Mouse (Mus musculus) kidney, embryonic 14.5 days (tissue): ENCODE measurements around the gene Sac3d1. TPM values are rescaled to one million over a fixed set of nuclear protein-coding genes. Genes with fewer than 3 reads are reported as not detected.

ENCODE experiments used
- ATAC-seq: fragments of 200-750 bp; cut with Nextera tagmentation; 2 replicates; pipeline ENCODE4 v1.8.0; 2017; ENCODE audit warnings: moderate number of reproducible peaks, mild to moderate bottlenecking, moderate TSS enrichment, moderate library complexity; ENCODE audit not compliant: low FRiP score, low TSS enrichment
- H3K27ac ChIP-seq: fragments of 300-500 bp; sonication (generic); 2 replicates; pipeline ENCODE4 v1.5.1; 2014; ENCODE audit warnings: low read depth, mild to moderate bottlenecking, low read length, moderate library complexity, mixed read lengths
- H3K27me3 ChIP-seq: fragments of 300-500 bp; sonication (generic); 2 replicates; pipeline ENCODE4 v1.6.1; 2014; ENCODE audit warnings: mild to moderate bottlenecking, low read length; ENCODE audit not compliant: control insufficient read depth, insufficient read depth
- H3K36me3 ChIP-seq: fragments of 300-500 bp; sonication (generic); 2 replicates; pipeline ENCODE4 v1.6.1; 2014; ENCODE audit warnings: low read length, mixed read lengths; ENCODE audit not compliant: control insufficient read depth, insufficient read depth
- H3K4me1 ChIP-seq: fragments of 300-500 bp; sonication (generic); 2 replicates; pipeline ENCODE4 v1.6.1; 2014; ENCODE audit warnings: low read length, mixed read lengths; ENCODE audit not compliant: control insufficient read depth, insufficient read depth
- H3K4me2 ChIP-seq: fragments of 300-500 bp; sonication (generic); replicated peaks from 2 replicates; pipeline ENCODE4 v1.6.1; 2014; ENCODE audit warnings: low read depth, mild to moderate bottlenecking, low read length
- H3K4me3 ChIP-seq: fragments of 300-500 bp; sonication (generic); 2 replicates; pipeline ENCODE4 v1.5.1; 2014; ENCODE audit warnings: mild to moderate bottlenecking, low read length
- H3K9ac ChIP-seq: fragments of 300-500 bp; sonication (generic); 2 replicates; pipeline ENCODE4 v1.6.1; 2014; ENCODE audit warnings: low read depth, mild to moderate bottlenecking, low read length, moderate library complexity
- H3K9me3 ChIP-seq: fragments of 300-500 bp; sonication (generic); 2 replicates; pipeline ENCODE4 v1.6.1; 2016; ENCODE audit warnings: low read length; ENCODE audit not compliant: control insufficient read depth
- WGBS: fragments of 180-500 bp; shearing (Covaris S2); extraction: QIAGEN DNeasy Blood & Tissue Kit; methylation state at CpG from one replicate; pipeline ENCODE4 v1.1.7; 2014; 5-methylcytosine and 5-hydroxymethylcytosine counted together
- polyA plus RNA-seq: library from polyadenylated mRNA; unstranded; fragments of >200 nt; fragmentation: Nextera tagmentation; extraction: Ambion mirVana; gene quantifications from 2 replicates; pipeline ENCODE4 v1.2.1, GENCODE M21; 2014

The Sac3d1 gene
- polyA plus RNA-seq, 1 experiment from 2014 or later = 56.1 TPM

GRCm38 (mm10) chr19:6068951-6069350 is 49.5 kb downstream of the Sac3d1 start:
- H3K36me3 ChIP-seq = peaks cover 42% of the 10 kb centered on the region
- H3K4me1 ChIP-seq = peaks cover 17% of the 10 kb centered on the region
- no peaks in the 10 kb centered on the region for H3K9me3 ChIP-seq
- ATAC-seq = no peak
- H3K4me3 ChIP-seq = no peak overlapping the region
- no peak overlapping the region for H3K27ac ChIP-seq
- no peak overlapping the region for H3K9ac ChIP-seq
- 80% methylated on average over 4 of the region's 4 CpGs for WGBS
- no peaks in the 10 kb centered on the region for H3K27me3 ChIP-seq
- H3K4me2 ChIP-seq = no peak overlapping the region

- peaks cover 37% of the 10 kb centered on the region for H3K36me3 ChIP-seq
- peak within 1 kb of the TSS; percentile 93 for H3K4me2 ChIP-seq
- WGBS = 9% methylated on average over 33 of the region's 33 CpGs
- ATAC-seq = peak; percentile 96
- no peaks in the 10 kb centered on the region for H3K27me3 ChIP-seq
- H3K27ac ChIP-seq = peak within 1 kb of the TSS; percentile 85
- H3K4me1 ChIP-seq = peaks cover 17% of the 10 kb centered on the region
- peak within 1 kb of the TSS; percentile 66 for H3K9ac ChIP-seq
- H3K9me3 ChIP-seq = no peaks in the 10 kb centered on the region
- peak within 1 kb of the TSS; percentile 51 for H3K4me3 ChIP-seq
Measured at GRCm38 (mm10) chr19:6067724-6068415, 50.6 kb downstream of the Sac3d1 start, which contains the start of gene Tm7sf2. Gene Tm7sf2 (minus strand): TSS chr19:6068373.

- Histone ChIP-seq H3K4me3 (peak overlapping the region; percentile 51), H3K4me1 (peaks cover 22% of the 10 kb centered on the region), H3K27me3 (no peaks in the 10 kb centered on the region), H3K9me3 (no peaks in the 10 kb centered on the region), H3K4me2 (peak overlapping the region; percentile 93), H3K9ac (peak overlapping the region; percentile 66), H3K27ac (peak overlapping the region; percentile 85), H3K36me3 (peaks cover 32% of the 10 kb centered on the region)
- peak; percentile 59 for ATAC-seq
- under 1% methylated on average over 30 of the region's 30 CpGs for WGBS
Measured at GRCm38 (mm10) chr19:6067011-6067723, 51.3 kb downstream of the Sac3d1 start.

GRCm38 (mm10) chr19:6066571-6066970 is 51.9 kb downstream of the Sac3d1 start:
- no peak for ATAC-seq
- no peaks in the 10 kb centered on the region for H3K27me3 ChIP-seq

More at GRCm38 (mm10) chr19:6066571-6066970, 51.9 kb downstream of the Sac3d1 start:
- WGBS = 35% methylated on average over 5 of the region's 5 CpGs
- Histone ChIP-seq H3K27ac (peak overlapping the region; percentile 85; the same call in 1 of the 2 replicates), H3K4me3 (peak overlapping the region; percentile 51), H3K4me2 (peak overlapping the region; percentile 93), H3K4me1 (peaks cover 27% of the 10 kb centered on the region), H3K36me3 (peaks cover 31% of the 10 kb centered on the region), H3K9ac (peak overlapping the region; percentile 66), H3K9me3 (no peaks in the 10 kb centered on the region)

Other genes with a start within 250 kb of the Sac3d1 start
- gene Frmd8, start 243.4 kb downstream of the Sac3d1 start, polyA plus RNA-seq = 17.4 and 26.5 TPM in 2 replicates
- gene Slc25a45, start 240.8 kb downstream of the Sac3d1 start, polyA plus RNA-seq = 3.3 and 3.5 TPM in 2 replicates
- 2.9 and 4.0 TPM in 2 replicates for gene Tigd3, start 224.5 kb downstream of the Sac3d1 start, polyA plus RNA-seq
- 132 and 167 TPM in 2 replicates for gene Dpf2, start 205.6 kb downstream of the Sac3d1 start, polyA plus RNA-seq
- 10.5 and 10.8 TPM in 2 replicates for gene Cdc42ep2, start 193.8 kb downstream of the Sac3d1 start, polyA plus RNA-seq
- 74.2 and 95.3 TPM in 2 replicates for gene Pola2, start 154.4 kb downstream of the Sac3d1 start, polyA plus RNA-seq
- gene Slc22a20, start 132.5 kb downstream of the Sac3d1 start, polyA plus RNA-seq = not detected in 2 replicates
- gene Capn1, start 102.8 kb downstream of the Sac3d1 start, polyA plus RNA-seq = 6.3 and 8.6 TPM in 2 replicates
- 23.5 and 32.8 TPM in 2 replicates for gene Syvn1, start 72.1 kb downstream of the Sac3d1 start, polyA plus RNA-seq
- 77.3 and 89.5 TPM in 2 replicates for gene Mrpl49, start 60.9 kb downstream of the Sac3d1 start, polyA plus RNA-seq
- gene Fau, start 60.8 kb downstream of the Sac3d1 start, polyA plus RNA-seq = 839 and 1,033 TPM in 2 replicates
- gene Znhit2, start 57.5 kb downstream of the Sac3d1 start, polyA plus RNA-seq = 38.6 and 44.4 TPM in 2 replicates
- gene Tm7sf2, start 50.3 kb downstream of the Sac3d1 start, polyA plus RNA-seq = 22.1 and 24.6 TPM in 2 replicates
- gene Vps51, start 41.4 kb downstream of the Sac3d1 start, polyA plus RNA-seq = 60.8 and 75.0 TPM in 2 replicates
- gene Tmem262, start 38.6 kb downstream of the Sac3d1 start, polyA plus RNA-seq = not detected in 2 replicates
- gene Gm28374, start 36.4 kb downstream of the Sac3d1 start, polyA plus RNA-seq = 1.1 and 1.5 TPM in 2 replicates
- gene Zfpl1, start 33.7 kb downstream of the Sac3d1 start, polyA plus RNA-seq = 81.0 and 82.3 TPM in 2 replicates
- 43.1 and 53.5 TPM in 2 replicates for gene Cdca5, start 33.7 kb downstream of the Sac3d1 start, polyA plus RNA-seq
- 0.47 and 1.7 TPM in 2 replicates for gene AC131692.1, start 24.2 kb downstream of the Sac3d1 start, polyA plus RNA-seq
- 0.44 and 0.60 TPM in 2 replicates for gene Naaladl1, start 12.9 kb downstream of the Sac3d1 start, polyA plus RNA-seq
- 29.6 and 37.0 TPM in 2 replicates for gene Snx15, start 9.7 kb upstream of the Sac3d1 start, polyA plus RNA-seq
- 0.15 TPM in 1 of 2 replicates, not detected in the other for gene Batf2, start 22.3 kb upstream of the Sac3d1 start, polyA plus RNA-seq
- 82.6 and 98.8 TPM in 2 replicates for gene Arl2, start 22.9 kb upstream of the Sac3d1 start, polyA plus RNA-seq
- not detected in 2 replicates for gene Majin, start 65.7 kb upstream of the Sac3d1 start, polyA plus RNA-seq
- 0.93 TPM in 1 of 2 replicates, not detected in the other for gene Gpha2, start 107.7 kb upstream of the Sac3d1 start, polyA plus RNA-seq
- gene Ppp2r5b, start 117.2 kb upstream of the Sac3d1 start, polyA plus RNA-seq = 16.4 and 19.7 TPM in 2 replicates
- 7.2 and 12.4 TPM in 2 replicates for gene Atg2a, start 123.0 kb upstream of the Sac3d1 start, polyA plus RNA-seq
- gene Ehd1, start 158.1 kb upstream of the Sac3d1 start, polyA plus RNA-seq = 38.3 and 46.0 TPM in 2 replicates
- gene Cdc42bpg, start 187.8 kb upstream of the Sac3d1 start, polyA plus RNA-seq = 0.89 and 2.0 TPM in 2 replicates
- gene Men1, start 216.3 kb upstream of the Sac3d1 start, polyA plus RNA-seq = 46.1 and 49.1 TPM in 2 replicates
- gene Map4k2, start 222.5 kb upstream of the Sac3d1 start, polyA plus RNA-seq = 12.5 and 12.8 TPM in 2 replicates
- 127 and 183 TPM in 2 replicates for gene Sf1, start 245.0 kb upstream of the Sac3d1 start, polyA plus RNA-seq